Mouse (Mus musculus) liver, embryonic 16.5 days (tissue): ENCODE data around the gene 0610010K14Rik. TPM values are rescaled to one million over a fixed set of nuclear protein-coding genes. Genes with fewer than 3 reads are reported as not detected.
A peak's percentile ranks its signal among the peaks of the same experiment; 100 is the strongest.

ENCODE experiments used
- ATAC-seq: fragments of 200-750 bp; cut with Nextera tagmentation; 2 replicates; pipeline ENCODE4 v1.8.0; 2017; ENCODE audit warnings: low read depth, mild to moderate bottlenecking, moderate number of reproducible peaks, moderate library complexity
- H3K27ac ChIP-seq: fragments of 300-500 bp; sonication (generic); 2 replicates; pipeline ENCODE4 v1.5.1; 2014; ENCODE audit warnings: mild to moderate bottlenecking, low read length
- H3K27me3 ChIP-seq: fragments of 300-500 bp; sonication (generic); 2 replicates; pipeline ENCODE4 v1.6.1; 2014; ENCODE audit warnings: low read depth, low read length, mixed read lengths; ENCODE audit not compliant: control insufficient read depth, insufficient read depth
- H3K36me3 ChIP-seq: fragments of 300-500 bp; sonication (generic); 2 replicates; pipeline ENCODE4 v1.6.1; 2014; ENCODE audit warnings: mild to moderate bottlenecking; ENCODE audit not compliant: control insufficient read depth, insufficient read depth
- H3K4me1 ChIP-seq: fragments of 300-500 bp; sonication (generic); 2 replicates; pipeline ENCODE4 v1.6.1; 2014; ENCODE audit warnings: low read depth, low read length, mixed read lengths; ENCODE audit not compliant: control insufficient read depth
- H3K4me2 ChIP-seq: fragments of 300-500 bp; sonication (generic); 2 replicates; pipeline ENCODE4 v1.6.1; 2014; ENCODE audit warnings: low read depth, low read length, mixed read lengths
- H3K4me3 ChIP-seq: fragments of 300-500 bp; sonication (generic); 2 replicates; pipeline ENCODE4 v1.5.1; 2014; ENCODE audit warnings: low read depth, mild to moderate bottlenecking, low read length
- H3K9ac ChIP-seq: fragments of 300-500 bp; sonication (generic); 2 replicates; pipeline ENCODE4 v1.6.1; 2014; ENCODE audit warnings: low read depth, low read length
- H3K9me3 ChIP-seq: fragments of 300-500 bp; sonication (generic); replicated peaks from 2 replicates; pipeline ENCODE4 v1.6.1; 2016; ENCODE audit warnings: low read length; ENCODE audit not compliant: control insufficient read depth
- WGBS: fragments of 180-500 bp; shearing (Covaris S2); extraction: QIAGEN DNeasy Blood & Tissue Kit; methylation state at CpG from one replicate; pipeline ENCODE4 v1.1.7; 2014; ENCODE audit not compliant: insufficient replicate concordance; 5-methylcytosine and 5-hydroxymethylcytosine counted together
- polyA plus RNA-seq: library from polyadenylated mRNA; unstranded; fragments of >200 nt; fragmentation: Nextera tagmentation; extraction: Ambion mirVana; gene quantifications from 2 replicates; pipeline ENCODE4 v1.2.1, GENCODE M21; 2015

Gene 0610010K14Rik
- polyA plus RNA-seq, 1 experiment from 2014 or later, result 54.5 TPM

GRCm38 (mm10) chr11:70214856-70215209 lies 22.9 kb downstream of the 0610010K14Rik start:
- Histone ChIP-seq H3K27ac (no peak overlapping the region), H3K36me3 (no peaks in the 10 kb centered on the region), H3K9ac (no peak overlapping the region), H3K27me3 (peaks cover 44% of the 10 kb centered on the region), H3K4me3 (peak overlapping the region; percentile 36; the same call in 1 of the 2 replicates), H3K4me1 (peaks cover 10% of the 10 kb centered on the region), H3K4me2 (peak overlapping the region; percentile 51), H3K9me3 (no peaks in the 10 kb centered on the region)
- no peak for ATAC-seq
- WGBS, result 6% methylated on average over 18 of the region's 18 CpGs

- ATAC-seq, result peak; percentile 24; the same call in 1 of the 2 replicates
- no peaks in the 10 kb centered on the region for H3K9me3 ChIP-seq
- peaks cover 44% of the 10 kb centered on the region for H3K27me3 ChIP-seq
- H3K27ac ChIP-seq, result no peak overlapping the region
- H3K4me3 ChIP-seq, result peak overlapping the region; percentile 36
- H3K4me2 ChIP-seq, result peak overlapping the region; percentile 51
- H3K9ac ChIP-seq, result no peak overlapping the region
- peaks cover 8% of the 10 kb centered on the region for H3K4me1 ChIP-seq
- H3K36me3 ChIP-seq, result no peaks in the 10 kb centered on the region
- 1% methylated on average over 46 of the region's 46 CpGs for WGBS
Observed at GRCm38 (mm10) chr11:70214191-70214855, 23.4 kb downstream of the 0610010K14Rik start.

GRCm38 (mm10) chr11:70213736-70214135 lies 24.0 kb downstream of the 0610010K14Rik start:
- H3K27me3 ChIP-seq, result peaks cover 44% of the 10 kb centered on the region
- no peak for ATAC-seq
- no peak overlapping the region for H3K27ac ChIP-seq

GRCm38 (mm10) chr11:70212896-70213295 lies 24.8 kb downstream of the 0610010K14Rik start:
- Histone ChIP-seq H3K4me1 (peaks cover 8% of the 10 kb centered on the region), H3K9me3 (no peaks in the 10 kb centered on the region), H3K27me3 (peaks cover 44% of the 10 kb centered on the region), H3K27ac (no peak overlapping the region), H3K36me3 (no peaks in the 10 kb centered on the region), H3K9ac (no peak overlapping the region), H3K4me2 (no peak overlapping the region), H3K4me3 (no peak overlapping the region)
- no peak for ATAC-seq
- WGBS, result 9% methylated on average over 9 of the region's 9 CpGs

More at GRCm38 (mm10) chr11:70213736-70214135, 24.0 kb downstream of the 0610010K14Rik start:
- Histone ChIP-seq H3K4me3 (peak overlapping the region; percentile 36), H3K36me3 (no peaks in the 10 kb centered on the region), H3K4me1 (peaks cover 8% of the 10 kb centered on the region), H3K9me3 (no peaks in the 10 kb centered on the region), H3K9ac (no peak overlapping the region), H3K4me2 (peak overlapping the region; percentile 51)
- 12% methylated on average over 26 of the region's 26 CpGs for WGBS

GRCm38 (mm10) chr11:70212423-70212822 lies 25.3 kb downstream of the 0610010K14Rik start, which contains the start of gene Slc16a11:
Gene Slc16a11, plus strand, starts transcription at chr11:70212752.
- no peak within 1 kb of the TSS for H3K27ac ChIP-seq
- WGBS, result 54% methylated on average over 6 of the region's 6 CpGs
- peaks cover 44% of the 10 kb centered on the region for H3K27me3 ChIP-seq
- no peak within 1 kb of the TSS for H3K9ac ChIP-seq
- no peak within 1 kb of the TSS for H3K4me3 ChIP-seq
- no peak within 1 kb of the TSS for H3K4me2 ChIP-seq
- no peak for ATAC-seq
- no peaks in the 10 kb centered on the region for H3K9me3 ChIP-seq
- H3K4me1 ChIP-seq, result peaks cover 8% of the 10 kb centered on the region
- H3K36me3 ChIP-seq, result no peaks in the 10 kb centered on the region

- Histone ChIP-seq H3K4me3 (no peak overlapping the region), H3K27ac (no peak overlapping the region), H3K9me3 (no peaks in the 10 kb centered on the region), H3K9ac (no peak overlapping the region), H3K4me2 (no peak overlapping the region), H3K36me3 (no peaks in the 10 kb centered on the region), H3K27me3 (peaks cover 44% of the 10 kb centered on the region), H3K4me1 (peaks cover 8% of the 10 kb centered on the region)
- ATAC-seq, result no peak
- WGBS, result 71% methylated on average over 6 of the region's 6 CpGs
Observed at GRCm38 (mm10) chr11:70211972-70212371, 25.7 kb downstream of the 0610010K14Rik start.

GRCm38 (mm10) chr11:70210681-70211080 lies 27.0 kb downstream of the 0610010K14Rik start:
- peaks cover 8% of the 10 kb centered on the region for H3K4me1 ChIP-seq
- H3K4me2 ChIP-seq, result no peak overlapping the region
- no peaks in the 10 kb centered on the region for H3K36me3 ChIP-seq
- no peaks in the 10 kb centered on the region for H3K9me3 ChIP-seq
- H3K4me3 ChIP-seq, result no peak overlapping the region
- H3K27me3 ChIP-seq, result peaks cover 37% of the 10 kb centered on the region
- H3K9ac ChIP-seq, result no peak overlapping the region
- no peak overlapping the region for H3K27ac ChIP-seq
- WGBS, result 67% methylated on average over 2 of the region's 2 CpGs
- ATAC-seq, result no peak

GRCm38 (mm10) chr11:70208778-70209388 lies 28.8 kb downstream of the 0610010K14Rik start:
- 56% methylated on average over 5 of the region's 5 CpGs for whole genome bisulfite sequencing
- Histone ChIP-seq H3K4me2 (no peak overlapping the region), H3K9ac (no peak overlapping the region), H3K36me3 (no peaks in the 10 kb centered on the region), H3K27ac (no peak overlapping the region), H3K4me3 (no peak overlapping the region), H3K9me3 (no peaks in the 10 kb centered on the region), H3K4me1 (no peaks in the 10 kb centered on the region; the same call in none of the 2 replicates), H3K27me3 (peaks cover 19% of the 10 kb centered on the region)
- ATAC-seq, result no peak

- Histone ChIP-seq H3K4me2 (no peak overlapping the region), H3K27me3 (peaks cover 4% of the 10 kb centered on the region), H3K4me1 (no peaks in the 10 kb centered on the region), H3K9me3 (no peaks in the 10 kb centered on the region), H3K9ac (no peak overlapping the region), H3K36me3 (no peaks in the 10 kb centered on the region), H3K4me3 (no peak overlapping the region), H3K27ac (no peak overlapping the region)
- ATAC-seq, result no peak
- WGBS, result 58% methylated on average over 7 of the region's 7 CpGs
Observed at GRCm38 (mm10) chr11:70207283-70207682, 30.4 kb downstream of the 0610010K14Rik start.
